Mouse (Mus musculus): Measurements from ENCODE around the gene Mlec.

GRCm38 (mm10) chr5:115134234-115135165 lies 23.5 kb downstream of the Mlec start, which contains the start of gene Unc119b:
- no peak for TF ChIP-seq MAX (IDR thresholded peaks at IDR 0.05)
- no peak for TF ChIP-seq CTCF (IDR thresholded peaks at IDR 0.05; ENCODE audit: control insufficient read depth, insufficient read depth, insufficient read length)
- TF ChIP-seq USF1 (IDR thresholded peaks at IDR 0.05; ENCODE audit: low read depth) = no peak
- no peak for TF ChIP-seq MYOG (IDR thresholded peaks at IDR 0.05; ENCODE audit: control insufficient read depth, extremely low read depth, insufficient read length)
- TF ChIP-seq FOSL1 (IDR thresholded peaks at IDR 0.05; ENCODE audit: insufficient read depth, low read length, poor library complexity, severe bottlenecking) = no peak
- no peak for TF ChIP-seq MYOD1 (IDR thresholded peaks at IDR 0.05; ENCODE audit: control insufficient read depth, insufficient read length, low read depth)
- no peak for TF ChIP-seq CEBPB (IDR thresholded peaks at IDR 0.05; ENCODE audit: low read depth)

Data from C2C12 (cell line).